Mouse (Mus musculus): ENCODE measurements around the gene Socs1.

- TF ChIP-seq CTCF (IDR thresholded peaks at IDR 0.05; ENCODE audit: low read depth, low read length): no peak
- TF ChIP-seq POLR2A (IDR thresholded peaks at IDR 0.05; ENCODE audit: borderline replicate concordance, low read depth, low read length): no peak
Measured at GRCm38 (mm10) chr16:10732421-10732820, 52.9 kb downstream of the Socs1 start.
